Comparison of ENCODE assay signal across 9 mouse cellular contexts in genomic region chr6:113487125-113487576, GRCm38 (mm10). TPM values are rescaled to one million over a fixed set of nuclear protein-coding genes. Genes with fewer than 3 reads are reported as not detected.
A peak's percentile ranks its signal among the peaks of the same experiment; 100 is the strongest.
DNase-seq lines count a peak whose midpoint lies in the region; ATAC-seq and TF ChIP-seq lines count a peak whose summit lies in the region.
"Had no signal": no experiment of that assay in that cellular context is flagged by ENCODE, and none has a peak within 500 bp of the region (broad histone marks: within the 10 kb centered on the region; RNA-seq: fewer than 3 reads in every experiment).

No protein-coding gene starts in this region.

- no peak overlapping the region for H3K4me2 ChIP-seq in embryonic facial prominence, embryonic 13.5 days
- no peak overlapping the region for H3K4me2 ChIP-seq in lung, embryonic 14.5 days
- no peak overlapping the region for H3K4me2 ChIP-seq in heart, embryonic 12.5 days
- no peak overlapping the region for H3K4me2 ChIP-seq in hindbrain, embryonic 16.5 days (ENCODE audit: low read length)

- H3K27me3 ChIP-seq in embryonic facial prominence, embryonic 13.5 days, result peaks cover 14% of the 10 kb centered on the region
- H3K27me3 ChIP-seq in lung, embryonic 14.5 days (ENCODE audit: insufficient read depth, low read length), result peaks cover 8% of the 10 kb centered on the region
- no peaks in the 10 kb centered on the region for H3K27me3 ChIP-seq in heart, embryonic 12.5 days (replicated peaks)
- no peaks in the 10 kb centered on the region for H3K27me3 ChIP-seq in hindbrain, embryonic 16.5 days (replicated peaks; ENCODE audit: control insufficient read depth, insufficient read depth, low read length)

- 0 out of 2 replicates have a peak overlapping the region, but pooled peaks have one; percentile 21 for H3K9ac ChIP-seq in embryonic facial prominence, embryonic 13.5 days
- H3K9ac ChIP-seq in lung, embryonic 14.5 days, result no peak overlapping the region
- H3K9ac ChIP-seq in heart, embryonic 12.5 days, result no peak overlapping the region
- no peak overlapping the region for H3K9ac ChIP-seq in hindbrain, embryonic 16.5 days (ENCODE audit: low read depth, low read length)

- intact Hi-C loops in heart, postnatal 25 days (cut with DNase I), result loop anchor here (10.0 kb wide), 1 partner anchor 208 kb away; the partner anchor contains the start of gene Tatdn2

- no peaks in the 10 kb centered on the region for H3K9me3 ChIP-seq in embryonic facial prominence, embryonic 13.5 days
- no peaks in the 10 kb centered on the region for H3K9me3 ChIP-seq in lung, embryonic 14.5 days (ENCODE audit: low read depth, low read length)
- H3K9me3 ChIP-seq in heart, embryonic 12.5 days (replicated peaks), result no peaks in the 10 kb centered on the region
- H3K9me3 ChIP-seq in hindbrain, embryonic 16.5 days (ENCODE audit: control insufficient read depth, low read length), result no peaks in the 10 kb centered on the region

- WGBS in embryonic facial prominence, embryonic 13.5 days, result 13% methylated on average over 7 of the region's 7 CpGs
- 47% methylated on average over 7 of the region's 7 CpGs for WGBS in lung, embryonic 14.5 days
- 66% methylated on average over 7 of the region's 7 CpGs for WGBS in heart, embryonic 12.5 days
- 57% methylated on average over 7 of the region's 7 CpGs for WGBS in hindbrain, embryonic 16.5 days

- ATAC-seq in embryonic facial prominence, embryonic 13.5 days (ENCODE audit: insufficient number of reproducible peaks, insufficient read depth, low FRiP score, low TSS enrichment, low read depth), result no peak
- ATAC-seq in lung, embryonic 14.5 days (ENCODE audit: insufficient read depth), result no peak
- ATAC-seq in heart, embryonic 12.5 days (ENCODE audit: insufficient number of reproducible peaks, low FRiP score), result no peak
- no peak for ATAC-seq in hindbrain, embryonic 16.5 days

- DNase-seq in heart, adult 11 months, result peak; percentile 87
- no peak for DNase-seq in heart, postnatal 25 days (ENCODE audit: low spot score)
- peak; percentile 79 for DNase-seq in CD4-positive helper T cell, adult 2 months (ENCODE audit: low read depth, low spot score)
- DNase-seq in lung, embryonic 14.5 days, result peak; percentile 52
- DNase-seq in retina, embryonic 14.5 days (ENCODE audit: low spot score), result no peak

- no peak for TF ChIP-seq CTCF in lung, embryonic 14.5 days (IDR thresholded peaks at IDR 0.05; ENCODE audit: low read depth)

- no peak overlapping the region for H3K27ac ChIP-seq in embryonic facial prominence, embryonic 13.5 days
- no peak overlapping the region for H3K27ac ChIP-seq in lung, embryonic 14.5 days (ENCODE audit: low read depth)
- no peak overlapping the region for H3K27ac ChIP-seq in heart, embryonic 12.5 days (ENCODE audit: poor library complexity, severe bottlenecking)
- no peak overlapping the region for H3K27ac ChIP-seq in hindbrain, embryonic 16.5 days (ENCODE audit: low read depth, low read length)

- peaks cover 35% of the 10 kb centered on the region for H3K4me1 ChIP-seq in embryonic facial prominence, embryonic 13.5 days
- no peaks in the 10 kb centered on the region for H3K4me1 ChIP-seq in lung, embryonic 14.5 days (ENCODE audit: insufficient read depth)
- H3K4me1 ChIP-seq in heart, embryonic 12.5 days (replicated peaks), result peaks cover 19% of the 10 kb centered on the region
- H3K4me1 ChIP-seq in hindbrain, embryonic 16.5 days (ENCODE audit: control insufficient read depth, insufficient read depth, low read depth, low read length), result peaks cover 31% of the 10 kb centered on the region

- no peak overlapping the region for H3K4me3 ChIP-seq in embryonic facial prominence, embryonic 13.5 days
- H3K4me3 ChIP-seq in lung, embryonic 14.5 days (ENCODE audit: low read depth, low read length), result no peak overlapping the region
- H3K4me3 ChIP-seq in heart, embryonic 12.5 days, result no peak overlapping the region
- H3K4me3 ChIP-seq in hindbrain, embryonic 16.5 days (ENCODE audit: low read length), result no peak overlapping the region

- peaks cover 12% of the 10 kb centered on the region for H3K36me3 ChIP-seq in embryonic facial prominence, embryonic 13.5 days
- 0 out of 2 replicates have a peak, but pooled peaks cover 3% of the 10 kb centered on the region for H3K36me3 ChIP-seq in lung, embryonic 14.5 days (ENCODE audit: insufficient read depth)
- H3K36me3 ChIP-seq in heart, embryonic 12.5 days, result peaks cover 46% of the 10 kb centered on the region
- H3K36me3 ChIP-seq in hindbrain, embryonic 16.5 days (ENCODE audit: control insufficient read depth, insufficient read depth, low read length), result peaks cover 20% of the 10 kb centered on the region; the same call in 1 of the 2 replicates

RNA-seq across cellular contexts. Expression of gene Creld1, which starts 4.1 kb away (rescaled TPM):
- 10 to 100 TPM; 52.2 to 55.6 TPM for total RNA-seq in heart, postnatal 25 days (2021)
- polyA plus RNA-seq in embryonic facial prominence, embryonic 13.5 days (2015; fragmentation: Nextera tagmentation; extraction: Ambion mirVana), result 13.9 and 14.6 TPM in 2 replicates
- 20.7 and 27.0 TPM in 2 replicates for polyA plus RNA-seq in lung, embryonic 14.5 days (2014; fragmentation: Nextera tagmentation; extraction: Ambion mirVana)
- 42.7 and 46.9 TPM in 2 replicates for polyA plus RNA-seq in heart, embryonic 12.5 days (2016; fragmentation: Nextera tagmentation; extraction: Ambion mirVana)
- 92.9 and 96.4 TPM in 2 replicates for polyA plus RNA-seq in hindbrain, embryonic 16.5 days (2015; fragmentation: Nextera tagmentation; extraction: Ambion mirVana)

RNA-seq across cellular contexts. Expression of gene Prrt3, which starts 14.6 kb away (rescaled TPM):
- not detected for total RNA-seq in heart, postnatal 25 days (2021)
- polyA plus RNA-seq in embryonic facial prominence, embryonic 13.5 days (2015; fragmentation: Nextera tagmentation; extraction: Ambion mirVana), result 2.3 and 2.6 TPM in 2 replicates
- 0.05 and 0.16 TPM in 2 replicates for polyA plus RNA-seq in lung, embryonic 14.5 days (2014; fragmentation: Nextera tagmentation; extraction: Ambion mirVana)
- polyA plus RNA-seq in heart, embryonic 12.5 days (2016; fragmentation: Nextera tagmentation; extraction: Ambion mirVana), result 0.28 and 0.40 TPM in 2 replicates
- 14.2 and 14.5 TPM in 2 replicates for polyA plus RNA-seq in hindbrain, embryonic 16.5 days (2015; fragmentation: Nextera tagmentation; extraction: Ambion mirVana)
- polyA plus RNA-seq: gonadal fat pad, adult 2 months had no signal

RNA-seq across cellular contexts. Expression of gene Il17rc, which starts 15.9 kb away (rescaled TPM):
- total RNA-seq in heart, postnatal 25 days (2021), result 10 to 100 TPM in 1 of 2 experiments, 1 to 10 TPM in 1; 8.2 to 10.0 TPM
- 7.0 and 7.9 TPM in 2 replicates for polyA plus RNA-seq in embryonic facial prominence, embryonic 13.5 days (2015; fragmentation: Nextera tagmentation; extraction: Ambion mirVana)
- polyA plus RNA-seq in lung, embryonic 14.5 days (2014; fragmentation: Nextera tagmentation; extraction: Ambion mirVana), result 7.7 and 9.1 TPM in 2 replicates
- polyA plus RNA-seq in heart, embryonic 12.5 days (2016; fragmentation: Nextera tagmentation; extraction: Ambion mirVana), result 4.5 and 4.7 TPM in 2 replicates
- 4.4 and 5.9 TPM in 2 replicates for polyA plus RNA-seq in hindbrain, embryonic 16.5 days (2015; fragmentation: Nextera tagmentation; extraction: Ambion mirVana)

RNA-seq across cellular contexts. Expression of gene Il17re, which starts 28.9 kb away (rescaled TPM):
- total RNA-seq in heart, postnatal 25 days (2021), result 1 to 10 TPM in 1 of 2 experiments, under 1 TPM in 1; 0.78 to 1.1 TPM
- polyA plus RNA-seq in embryonic facial prominence, embryonic 13.5 days (2015; fragmentation: Nextera tagmentation; extraction: Ambion mirVana), result 9.1 and 9.2 TPM in 2 replicates
- 12.0 and 12.2 TPM in 2 replicates for polyA plus RNA-seq in lung, embryonic 14.5 days (2014; fragmentation: Nextera tagmentation; extraction: Ambion mirVana)
- 0.94 and 1.3 TPM in 2 replicates for polyA plus RNA-seq in heart, embryonic 12.5 days (2016; fragmentation: Nextera tagmentation; extraction: Ambion mirVana)
- 0.26 and 0.34 TPM in 2 replicates for polyA plus RNA-seq in hindbrain, embryonic 16.5 days (2015; fragmentation: Nextera tagmentation; extraction: Ambion mirVana)

RNA-seq across cellular contexts. Expression of gene Emc3, which starts 44.3 kb away (rescaled TPM):
- total RNA-seq in heart, postnatal 25 days (2021), result 10 to 100 TPM; 57.4 to 60.9 TPM
- 95.2 and 96.1 TPM in 2 replicates for polyA plus RNA-seq in embryonic facial prominence, embryonic 13.5 days (2015; fragmentation: Nextera tagmentation; extraction: Ambion mirVana)
- polyA plus RNA-seq in lung, embryonic 14.5 days (2014; fragmentation: Nextera tagmentation; extraction: Ambion mirVana), result 92.8 and 97.6 TPM in 2 replicates
- 86.9 and 89.1 TPM in 2 replicates for polyA plus RNA-seq in heart, embryonic 12.5 days (2016; fragmentation: Nextera tagmentation; extraction: Ambion mirVana)
- 120 and 124 TPM in 2 replicates for polyA plus RNA-seq in hindbrain, embryonic 16.5 days (2015; fragmentation: Nextera tagmentation; extraction: Ambion mirVana)

Comparison
In these comparisons a context has a peak if more than half of its experiments do, and no peak if none do; other contexts are left out.
1. DNase-seq: peak in heart, adult 11 months (single experiment), CD4-positive helper T cell, adult 2 months (single experiment) and lung, embryonic 14.5 days (single experiment); none in heart, postnatal 25 days (single experiment) and retina, embryonic 14.5 days (single experiment).